Mouse (Mus musculus) embryonic facial prominence, embryonic 10.5 days (tissue): ENCODE results near the gene Espl1. TPM values are rescaled to one million over a fixed set of nuclear protein-coding genes. Genes with fewer than 3 reads are reported as not detected.
A peak's percentile ranks its signal among the peaks of the same experiment; 100 is the strongest.

Experiments used
- DNase-seq: peaks from one replicate; pipeline ENCODE4 v3.0.0-alpha.2; 2017; ENCODE audit warnings: low spot score
- H3K27ac ChIP-seq: fragments of 300-500 bp; sonication (generic); replicated peaks from 2 replicates; pipeline ENCODE4 v1.5.1; 2016; ENCODE audit warnings: mild to moderate bottlenecking
- H3K27me3 ChIP-seq: fragments of 300-500 bp; sonication (generic); replicated peaks from 2 replicates; pipeline ENCODE4 v1.6.1; 2016; ENCODE audit warnings: low read depth, mild to moderate bottlenecking; ENCODE audit not compliant: poor library complexity, severe bottlenecking
- H3K36me3 ChIP-seq: fragments of 300-500 bp; sonication (generic); replicated peaks from 2 replicates; pipeline ENCODE4 v1.6.1; 2016; ENCODE audit warnings: mild to moderate bottlenecking, moderate library complexity
- H3K4me1 ChIP-seq: fragments of 300-500 bp; sonication (generic); 2 replicates; pipeline ENCODE4 v1.6.1; 2016
- H3K4me3 ChIP-seq: fragments of 300-500 bp; sonication (generic); 2 replicates; pipeline ENCODE4 v1.5.1; 2016; ENCODE audit warnings: mild to moderate bottlenecking, moderate library complexity
- H3K9me3 ChIP-seq: fragments of 300-500 bp; sonication (generic); 2 replicates; pipeline ENCODE4 v1.6.1; 2016; ENCODE audit warnings: mild to moderate bottlenecking
- WGBS: fragments of 180-500 bp; shearing (Covaris S2); methylation state at CpG from one replicate; pipeline ENCODE4 v1.1.7; 2016; 5-methylcytosine and 5-hydroxymethylcytosine counted together
- polyA plus RNA-seq: library from polyadenylated mRNA; unstranded; fragments of >200 nt; fragmentation: Nextera tagmentation; extraction: Ambion mirVana; gene quantifications from 2 replicates; pipeline ENCODE4 v1.2.1, GENCODE M21; 2016

Gene Espl1
- polyA plus RNA-seq, 1 experiment from 2014 or later = 57.6 TPM

DNA sequence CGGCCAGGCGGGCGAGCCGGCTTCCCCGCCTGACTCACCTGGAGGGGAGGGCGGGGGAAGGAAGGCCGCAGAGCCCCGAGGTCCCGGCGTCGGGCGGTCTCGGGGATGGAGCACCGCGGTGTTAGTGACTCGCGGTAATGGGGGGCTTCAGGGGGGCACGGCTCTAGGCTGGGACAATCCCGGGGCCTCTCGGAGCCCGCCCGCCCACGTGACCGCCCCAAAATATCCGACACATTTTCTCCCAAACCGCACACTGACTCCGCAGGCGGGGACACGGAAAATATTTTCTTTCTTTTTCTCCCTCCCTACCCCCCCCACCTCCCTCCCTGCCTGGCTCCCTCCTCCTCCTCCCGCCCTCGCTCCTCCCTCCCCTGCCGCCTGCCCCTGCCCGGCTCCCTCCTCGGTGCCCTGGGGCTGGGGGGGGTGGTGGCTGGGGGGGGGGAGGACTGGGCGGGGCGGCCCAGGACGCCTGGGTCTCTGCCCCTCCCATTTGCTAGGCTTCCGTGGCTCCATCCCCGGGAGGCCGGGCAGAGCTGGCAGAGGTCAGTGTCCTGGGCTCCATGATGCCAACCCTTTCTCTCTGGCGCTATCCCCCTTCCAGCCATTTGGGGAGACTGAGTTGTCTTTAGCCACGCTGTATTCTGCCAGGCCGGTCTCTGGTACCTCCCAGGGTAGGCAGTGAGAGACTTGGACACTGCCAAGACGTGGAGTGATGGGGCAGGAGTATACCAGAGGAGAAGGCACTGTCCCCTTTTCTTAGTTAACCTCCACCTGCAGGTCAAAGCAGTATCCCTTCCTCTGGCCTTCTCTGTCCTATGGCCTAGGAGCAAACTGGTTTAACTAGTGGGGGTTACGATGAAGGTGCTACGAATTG is 38.6 kb upstream of the Espl1 start, which contains the start of gene Rarg:
Gene Rarg (minus strand): TSS at position 316 of the 874 bp plus-strand sequence.
- WGBS = under 1% methylated on average over 42 of the region's 46 CpGs
- peak; percentile 81 for DNase-seq

DNA sequence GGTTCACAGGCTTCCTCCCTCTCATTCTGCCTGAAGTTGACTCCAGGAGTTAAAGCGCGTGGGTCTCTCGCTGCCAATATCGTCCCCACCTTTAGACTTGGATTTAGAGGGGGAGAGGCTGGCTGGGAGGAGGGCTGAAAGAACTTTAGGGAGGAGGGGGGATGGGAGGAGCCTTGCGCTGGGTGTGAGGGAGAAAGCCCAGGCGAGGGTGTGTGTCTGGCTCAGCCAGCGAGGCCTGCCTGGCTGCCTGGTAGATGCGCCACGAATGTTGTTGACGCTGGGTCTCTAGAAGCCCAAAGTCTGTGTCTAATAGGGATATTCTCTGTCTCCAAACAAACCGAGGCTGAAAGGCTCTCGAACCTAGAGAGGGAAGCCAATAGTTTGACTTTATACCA is 38.0 kb upstream of the Espl1 start:
- H3K4me1 ChIP-seq = peaks cover 86% of the 10 kb centered on the region
- peaks cover 54% of the 10 kb centered on the region for H3K27me3 ChIP-seq
- 2% methylated on average over 12 of the region's 12 CpGs for WGBS
- no peaks in the 10 kb centered on the region for H3K9me3 ChIP-seq
- peaks cover 4% of the 10 kb centered on the region; the same call in 1 of the 2 replicates for H3K36me3 ChIP-seq
- H3K27ac ChIP-seq = peak overlapping the region; percentile 96
- H3K4me3 ChIP-seq = peak overlapping the region; percentile 81
- DNase-seq = peak; percentile 77

More for the DNA sequence above, 38.6 kb upstream of the Espl1 start, which contains the start of gene Rarg:
- no peaks in the 10 kb centered on the region for H3K9me3 ChIP-seq
- H3K36me3 ChIP-seq = peaks cover 9% of the 10 kb centered on the region
- peaks cover 84% of the 10 kb centered on the region for H3K4me1 ChIP-seq
- peak within 1 kb of the TSS; percentile 96 for H3K27ac ChIP-seq
- H3K27me3 ChIP-seq = peaks cover 51% of the 10 kb centered on the region
- peak within 1 kb of the TSS; percentile 81 for H3K4me3 ChIP-seq

DNA sequence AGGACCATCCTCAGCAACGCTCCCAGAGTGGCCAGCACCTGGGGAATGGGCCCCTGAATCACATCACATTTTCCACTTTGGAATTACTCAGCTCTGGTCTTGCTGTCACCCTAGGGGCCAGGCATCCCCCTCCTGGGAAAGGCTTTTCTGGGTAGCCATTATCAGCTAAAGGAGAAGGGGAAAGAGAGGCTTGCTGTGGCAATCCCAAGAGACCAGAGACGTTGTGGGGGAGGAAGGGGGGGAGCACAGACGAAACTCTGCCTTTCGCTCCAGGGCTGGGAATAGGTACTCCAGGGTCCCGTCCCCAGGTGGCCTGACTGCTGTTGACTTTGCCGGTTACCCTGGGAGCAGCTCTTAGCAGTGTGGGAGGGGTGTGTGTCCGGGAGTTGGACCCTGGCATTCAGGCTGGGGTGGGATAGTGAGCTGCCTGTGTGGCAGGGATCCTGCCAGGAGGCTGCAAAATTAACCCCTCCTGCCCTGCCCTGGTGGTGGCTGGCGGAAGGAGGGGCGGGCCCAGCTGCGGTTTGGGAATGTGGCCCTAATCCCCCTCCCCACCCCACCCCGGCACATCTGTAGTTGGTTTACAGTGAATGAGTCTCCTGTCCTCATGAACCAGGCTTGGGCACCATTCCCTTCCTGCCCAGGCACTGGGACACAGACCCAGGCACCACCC is 37.3 kb upstream of the Espl1 start:
- Histone ChIP-seq H3K4me1 (peaks cover 81% of the 10 kb centered on the region), H3K27me3 (peaks cover 54% of the 10 kb centered on the region), H3K27ac (peak overlapping the region; percentile 96), H3K36me3 (no peaks in the 10 kb centered on the region; the same call in 1 of the 2 replicates), H3K4me3 (peak overlapping the region; percentile 81), H3K9me3 (no peaks in the 10 kb centered on the region)
- DNase-seq = peak; percentile 82
- 5% methylated on average over 11 of the region's 11 CpGs for WGBS

DNA sequence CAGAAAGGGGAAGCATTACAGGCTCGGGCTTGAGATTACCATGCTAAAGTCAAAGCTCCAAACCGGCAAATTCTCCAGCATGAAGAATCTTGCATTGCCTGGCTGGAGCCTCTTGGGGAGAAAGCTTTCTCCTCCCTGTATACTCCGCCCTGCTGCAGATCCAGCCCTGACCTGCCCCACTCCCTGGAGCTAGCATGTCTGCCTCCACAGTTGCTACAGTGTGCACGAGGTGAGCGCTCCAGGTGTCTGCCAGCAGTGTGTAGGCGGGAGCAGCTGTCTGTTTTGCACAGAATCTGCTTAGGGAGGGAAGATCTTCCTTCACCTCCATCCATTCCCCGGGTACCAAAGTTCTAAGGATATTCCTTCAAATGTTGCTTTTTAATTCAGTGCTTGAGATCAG is 33.5 kb upstream of the Espl1 start:
- 48% methylated on average over 7 of the region's 7 CpGs for WGBS
- no peak overlapping the region for H3K4me3 ChIP-seq
- H3K27me3 ChIP-seq = peaks cover 25% of the 10 kb centered on the region
- H3K27ac ChIP-seq = peak overlapping the region; percentile 41; the same call in 1 of the 2 replicates
- peaks cover 48% of the 10 kb centered on the region for H3K4me1 ChIP-seq
- DNase-seq = no peak
- H3K36me3 ChIP-seq = no peaks in the 10 kb centered on the region
- no peaks in the 10 kb centered on the region for H3K9me3 ChIP-seq

DNA sequence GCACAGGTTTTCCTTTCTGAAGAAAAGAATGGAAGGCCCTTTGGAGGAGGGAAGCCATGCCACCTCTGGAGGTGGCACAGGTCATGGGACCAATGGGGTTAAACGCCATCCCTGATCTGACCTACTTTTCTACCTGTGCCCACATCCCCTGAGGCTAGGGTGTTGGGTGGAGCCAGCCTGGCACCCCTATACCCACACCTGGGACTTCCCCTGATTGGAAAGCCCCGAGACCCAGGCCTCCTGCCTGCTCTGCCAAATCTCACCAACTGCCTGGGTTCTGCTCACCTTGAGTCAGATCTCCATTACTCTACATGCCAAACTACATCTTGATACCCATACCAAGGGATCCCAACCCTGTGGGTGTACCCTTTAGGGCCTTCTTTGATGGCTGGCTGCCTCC is 33.0 kb upstream of the Espl1 start:
- H3K27ac ChIP-seq = 0 out of 2 replicates have a peak overlapping the region, but pooled peaks have one; percentile 25
- peaks cover 21% of the 10 kb centered on the region for H3K27me3 ChIP-seq
- H3K36me3 ChIP-seq = no peaks in the 10 kb centered on the region
- H3K4me1 ChIP-seq = peaks cover 43% of the 10 kb centered on the region
- no peak for DNase-seq
- no peak overlapping the region for H3K4me3 ChIP-seq
- 81% methylated on average over 2 of the region's 2 CpGs for WGBS
- H3K9me3 ChIP-seq = no peaks in the 10 kb centered on the region

DNA sequence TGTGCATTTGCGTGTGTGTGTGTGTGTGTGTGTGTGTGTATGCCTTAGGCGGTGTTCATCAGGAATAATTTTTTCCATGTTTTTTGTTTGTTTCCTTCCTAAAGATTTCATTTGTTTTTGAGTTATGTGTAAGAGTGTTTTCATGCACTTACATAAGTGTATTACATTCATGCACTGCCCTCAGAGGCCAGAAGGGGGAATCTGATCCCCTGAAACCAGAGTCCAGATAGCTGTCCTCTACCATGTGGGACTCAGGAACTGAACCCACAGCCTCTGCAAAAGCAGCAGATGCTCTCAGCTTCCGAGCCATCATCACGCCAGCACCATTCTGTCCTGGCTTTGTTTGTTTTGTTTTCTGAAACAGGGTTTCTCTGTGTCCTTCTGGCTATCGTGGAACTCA is 30.5 kb upstream of the Espl1 start:
- no peak overlapping the region for H3K4me3 ChIP-seq
- 89% methylated on average over 5 of the region's 5 CpGs for WGBS
- no peak overlapping the region for H3K27ac ChIP-seq
- H3K4me1 ChIP-seq = peaks cover 29% of the 10 kb centered on the region
- peaks cover 14% of the 10 kb centered on the region for H3K27me3 ChIP-seq
- no peak for DNase-seq
- H3K36me3 ChIP-seq = no peaks in the 10 kb centered on the region
- H3K9me3 ChIP-seq = no peaks in the 10 kb centered on the region

DNA sequence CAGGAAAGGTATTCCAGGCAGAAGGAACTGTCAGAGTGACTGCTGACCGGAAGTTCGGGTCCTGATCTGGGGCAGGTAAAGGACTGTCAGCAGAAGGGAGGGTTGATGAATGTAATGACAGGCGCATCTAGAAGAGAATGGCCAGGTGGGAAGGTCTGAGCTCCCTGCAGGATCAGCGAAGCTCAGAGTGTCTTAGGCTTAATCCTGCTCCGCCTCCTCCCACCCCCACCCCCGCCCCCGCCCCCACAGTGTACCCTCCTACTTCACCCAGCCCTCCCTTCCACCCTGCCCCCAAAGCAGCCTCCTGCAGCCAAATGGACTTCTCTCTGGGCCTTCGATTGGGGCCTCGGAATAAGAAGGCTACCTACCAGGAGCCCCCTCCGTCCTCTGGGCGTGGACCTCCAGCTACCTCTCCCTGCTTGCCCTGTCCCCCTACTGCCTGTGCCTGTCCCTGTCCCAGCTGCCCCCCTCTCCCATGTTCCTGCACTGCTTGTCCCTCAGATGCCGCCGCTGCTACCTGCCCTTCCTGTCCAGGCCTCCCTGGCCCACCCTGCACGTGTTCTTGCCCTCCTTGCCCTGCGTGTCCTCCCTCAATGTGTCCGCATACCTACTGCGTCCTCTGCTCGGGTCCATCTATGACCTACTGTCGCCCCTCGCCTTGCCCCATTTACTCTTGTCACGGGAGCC is 25.6 kb upstream of the Espl1 start, which contains the start of gene Gm9918:
Gene Gm9918 (plus strand): TSS at position 290 of the 687 bp plus-strand sequence.
- Histone ChIP-seq H3K4me3 (peak within 1 kb of the TSS; percentile 49), H3K4me1 (peaks cover 23% of the 10 kb centered on the region), H3K27ac (peak within 1 kb of the TSS; percentile 75), H3K27me3 (peaks cover 17% of the 10 kb centered on the region), H3K36me3 (no peaks in the 10 kb centered on the region), H3K9me3 (no peaks in the 10 kb centered on the region)
- WGBS = 6% methylated on average over 21 of the region's 21 CpGs
- DNase-seq = peak; percentile 47

DNA sequence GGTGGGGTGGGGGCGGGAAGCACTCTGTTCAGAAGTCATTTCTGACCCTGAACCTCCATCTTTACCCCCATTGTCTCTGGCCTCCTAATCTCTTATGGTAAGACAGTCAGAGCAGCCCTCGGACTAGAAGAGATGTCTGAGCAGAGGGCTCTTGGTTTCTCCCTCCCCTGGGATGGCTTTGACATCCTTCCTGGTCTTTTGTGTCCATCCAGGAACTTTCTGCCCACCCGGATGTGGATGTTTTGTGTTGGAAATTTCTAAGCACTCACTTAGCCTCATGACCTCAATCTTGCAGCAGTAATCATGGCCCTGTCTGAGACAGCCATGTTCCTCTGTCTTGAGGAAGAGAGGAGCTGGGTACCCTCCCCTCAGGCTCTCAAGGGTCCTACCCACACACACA is 24.6 kb upstream of the Espl1 start:
- DNase-seq = no peak
- no peaks in the 10 kb centered on the region for H3K9me3 ChIP-seq
- peak overlapping the region; percentile 75 for H3K27ac ChIP-seq
- H3K36me3 ChIP-seq = no peaks in the 10 kb centered on the region
- peaks cover 23% of the 10 kb centered on the region for H3K4me1 ChIP-seq
- WGBS = 21% methylated on average over 3 of the region's 3 CpGs
- peak overlapping the region; percentile 49 for H3K4me3 ChIP-seq
- peaks cover 17% of the 10 kb centered on the region for H3K27me3 ChIP-seq

DNA sequence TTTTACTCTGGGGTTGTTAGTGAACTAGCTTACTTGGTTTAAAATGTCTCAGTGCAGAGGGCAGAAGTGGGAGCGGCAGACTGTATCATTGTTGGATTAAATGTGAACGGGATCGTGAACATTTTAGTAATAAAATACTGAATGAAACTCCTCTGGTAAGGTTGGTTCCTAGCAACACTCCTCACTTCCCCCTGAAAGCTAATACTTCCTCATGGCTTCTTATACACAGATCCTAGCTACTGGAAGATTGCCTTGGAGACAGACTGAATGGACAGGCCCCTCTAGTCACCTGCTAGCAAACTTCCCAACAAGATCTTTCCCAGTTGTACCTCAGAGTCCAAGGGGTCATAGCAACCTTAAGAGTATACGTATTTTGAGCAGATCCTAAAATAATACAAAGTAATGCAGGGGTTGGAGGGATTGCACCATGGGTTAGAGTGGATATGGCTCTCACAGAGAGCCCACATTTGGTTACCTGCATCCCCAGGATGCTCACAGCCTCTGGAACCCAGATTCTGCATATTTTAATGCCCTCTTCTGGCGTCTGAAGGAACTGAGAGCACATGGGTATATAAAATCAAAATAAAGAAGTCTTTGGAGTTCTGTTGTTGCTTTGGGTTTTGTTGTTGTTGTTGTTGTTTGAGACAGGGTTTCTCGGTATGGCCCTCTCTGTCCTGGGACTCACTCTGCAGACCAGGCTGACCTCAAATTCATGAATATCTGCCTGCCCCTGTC is 21.9 kb upstream of the Espl1 start:
- WGBS = 75% methylated on average over 6 of the region's 6 CpGs
- H3K27me3 ChIP-seq = peaks cover 17% of the 10 kb centered on the region
- H3K4me3 ChIP-seq = no peak overlapping the region
- no peaks in the 10 kb centered on the region for H3K9me3 ChIP-seq
- H3K36me3 ChIP-seq = no peaks in the 10 kb centered on the region
- DNase-seq = no peak
- H3K4me1 ChIP-seq = peaks cover 29% of the 10 kb centered on the region
- no peak overlapping the region for H3K27ac ChIP-seq

DNA sequence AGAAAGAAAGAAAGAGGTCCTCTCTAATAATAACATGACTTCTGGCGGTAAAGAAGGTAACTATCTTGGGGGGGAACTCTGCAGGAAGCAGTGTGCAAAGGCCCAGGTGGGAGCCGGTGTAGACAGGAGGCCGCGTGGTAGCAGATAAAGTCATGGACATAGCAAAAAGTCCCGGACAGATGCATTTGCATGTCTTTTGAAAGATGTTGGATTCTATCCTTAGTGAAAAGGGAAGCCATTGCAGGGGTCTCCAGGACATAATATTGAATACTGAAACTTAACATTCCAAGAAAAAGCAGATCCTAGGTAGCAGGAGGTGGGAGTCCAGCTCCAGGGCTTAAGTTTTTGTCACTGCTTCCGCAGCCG is 17.4 kb upstream of the Espl1 start:
- WGBS = 35% methylated on average over 7 of the region's 7 CpGs
- Histone ChIP-seq H3K27ac (peak overlapping the region; percentile 93), H3K36me3 (peaks cover 31% of the 10 kb centered on the region), H3K9me3 (no peaks in the 10 kb centered on the region), H3K4me3 (peak overlapping the region; percentile 95), H3K4me1 (peaks cover 21% of the 10 kb centered on the region), H3K27me3 (no peaks in the 10 kb centered on the region)
- no peak for DNase-seq

DNA sequence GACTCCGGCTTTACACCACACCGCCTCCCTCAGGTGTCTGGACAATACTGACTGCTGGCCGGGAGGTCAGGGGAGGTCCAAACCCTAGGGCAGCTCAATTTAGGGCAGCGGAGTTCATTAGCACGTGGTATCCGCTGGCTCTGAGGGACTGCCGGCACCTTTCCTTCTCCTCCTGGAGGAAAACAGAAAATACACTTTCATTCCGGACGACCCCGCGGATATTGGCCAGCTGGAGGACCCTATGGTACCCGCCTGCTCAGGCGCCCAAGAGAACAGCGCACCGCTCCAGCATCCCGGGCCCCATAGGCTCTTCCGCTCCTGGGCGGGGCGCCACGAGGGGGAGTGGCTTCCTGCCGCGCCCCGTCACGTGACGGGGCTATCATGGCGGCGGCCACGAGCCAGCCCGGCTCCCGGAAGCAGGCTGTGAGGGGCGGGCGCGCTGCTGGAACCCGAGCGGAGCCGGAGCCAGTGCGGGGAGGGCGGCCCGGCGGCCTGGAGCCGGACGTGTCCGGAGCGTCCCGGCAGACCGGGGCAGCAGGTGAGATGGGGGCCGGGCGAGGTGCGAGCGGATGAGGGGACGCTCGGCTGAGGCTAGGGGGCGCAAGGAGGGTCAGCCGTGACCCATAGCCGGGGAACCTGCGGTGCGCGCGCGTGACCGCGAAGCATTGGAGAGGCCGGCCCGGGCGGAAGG is 16.8 kb upstream of the Espl1 start, which contains the start of gene Mfsd5:
Gene Mfsd5 (plus strand): TSS at position 363 of the 691 bp plus-strand sequence.
- Histone ChIP-seq H3K27ac (peak within 1 kb of the TSS; percentile 93), H3K9me3 (no peaks in the 10 kb centered on the region), H3K4me3 (peak within 1 kb of the TSS; percentile 95), H3K36me3 (peaks cover 31% of the 10 kb centered on the region), H3K27me3 (no peaks in the 10 kb centered on the region), H3K4me1 (peaks cover 21% of the 10 kb centered on the region)
- DNase-seq = peak; percentile 95
- under 1% methylated on average over 65 of the region's 65 CpGs for WGBS
